Comparison of ENCODE assay signal across 8 mouse cellular contexts in genomic region chr15:80705828-80706549, GRCm38 (mm10). TPM values are rescaled to one million over a fixed set of nuclear protein-coding genes. Genes with fewer than 3 reads are reported as not detected.
DNase-seq lines count a peak whose midpoint lies in the region; ATAC-seq and TF ChIP-seq lines count a peak whose summit lies in the region.

No protein-coding gene starts in this region.

- TF ChIP-seq CTCF in kidney, adult 2 months (conservative IDR thresholded peaks at IDR 0.05; ENCODE audit: insufficient read depth, insufficient read length, low read depth, low read length), result peak; percentile 92

- ATAC-seq in embryonic facial prominence, embryonic 11.5 days (replicated peaks; ENCODE audit: insufficient number of reproducible peaks, low FRiP score, low TSS enrichment, low read depth), result no peak
- ATAC-seq in limb, embryonic 15.5 days (ENCODE audit: insufficient number of reproducible peaks, low FRiP score, low TSS enrichment, low read depth), result no peak
- no peak for ATAC-seq in stomach, embryonic 15.5 days (ENCODE audit: insufficient read depth, low FRiP score, low read depth)

- no peaks in the 10 kb centered on the region for H3K36me3 ChIP-seq in embryonic facial prominence, embryonic 11.5 days (replicated peaks; ENCODE audit: control insufficient read depth, insufficient read depth, low read depth, low read length)
- H3K36me3 ChIP-seq in kidney, adult 2 months (ENCODE audit: control insufficient read depth, insufficient read depth, low read length), result no peaks in the 10 kb centered on the region
- H3K36me3 ChIP-seq in limb, embryonic 15.5 days, result no peaks in the 10 kb centered on the region
- H3K36me3 ChIP-seq in stomach, embryonic 15.5 days, result no peaks in the 10 kb centered on the region

- H3K4me3 ChIP-seq in embryonic facial prominence, embryonic 11.5 days (ENCODE audit: low read depth, low read length), result peak overlapping the region; percentile 22; the same call in 1 of the 2 replicates
- peak overlapping the region; percentile 39 for H3K4me3 ChIP-seq in kidney, adult 2 months (ENCODE audit: insufficient read depth, low read depth, low read length)
- peak overlapping the region; percentile 27 for H3K4me3 ChIP-seq in limb, embryonic 15.5 days
- H3K4me3 ChIP-seq in stomach, embryonic 15.5 days (replicated peaks), result peak overlapping the region; percentile 31

- H3K9ac ChIP-seq in embryonic facial prominence, embryonic 11.5 days (replicated peaks; ENCODE audit: low read length), result peak overlapping the region; percentile 44
- H3K9ac ChIP-seq in limb, embryonic 15.5 days, result no peak overlapping the region
- H3K9ac ChIP-seq in stomach, embryonic 15.5 days, result no peak overlapping the region

- TF ChIP-seq POLR2A in kidney, adult 2 months (IDR thresholded peaks at IDR 0.05; ENCODE audit: low read depth, low read length), result no peak

- no peaks in the 10 kb centered on the region for H3K4me1 ChIP-seq in embryonic facial prominence, embryonic 11.5 days (ENCODE audit: control insufficient read depth, insufficient read depth, low read length)
- peaks cover 22% of the 10 kb centered on the region for H3K4me1 ChIP-seq in kidney, adult 2 months (ENCODE audit: control insufficient read depth, insufficient read depth, low read length)
- H3K4me1 ChIP-seq in limb, embryonic 15.5 days, result peaks cover 36% of the 10 kb centered on the region
- peaks cover 19% of the 10 kb centered on the region for H3K4me1 ChIP-seq in stomach, embryonic 15.5 days

- peak overlapping the region; percentile 41 for H3K4me2 ChIP-seq in embryonic facial prominence, embryonic 11.5 days (ENCODE audit: low read depth, low read length)
- H3K4me2 ChIP-seq in limb, embryonic 15.5 days, result peak overlapping the region; percentile 50
- peak overlapping the region; percentile 66 for H3K4me2 ChIP-seq in stomach, embryonic 15.5 days

- H3K27me3 ChIP-seq in embryonic facial prominence, embryonic 11.5 days (ENCODE audit: control insufficient read depth, insufficient read depth, low read length), result no peaks in the 10 kb centered on the region
- H3K27me3 ChIP-seq in kidney, adult 2 months (replicated peaks; ENCODE audit: control insufficient read depth, insufficient read depth, low read length), result no peaks in the 10 kb centered on the region
- no peaks in the 10 kb centered on the region for H3K27me3 ChIP-seq in limb, embryonic 15.5 days
- H3K27me3 ChIP-seq in stomach, embryonic 15.5 days (replicated peaks), result no peaks in the 10 kb centered on the region

- 31% methylated on average over 18 of the region's 18 CpGs for WGBS in embryonic facial prominence, embryonic 11.5 days
- 24% methylated on average over 18 of the region's 18 CpGs for WGBS in kidney, adult 2 months
- 27% methylated on average over 18 of the region's 18 CpGs for WGBS in limb, embryonic 15.5 days
- WGBS in stomach, embryonic 15.5 days, result 26% methylated on average over 18 of the region's 18 CpGs

- no peaks in the 10 kb centered on the region for H3K9me3 ChIP-seq in embryonic facial prominence, embryonic 11.5 days (replicated peaks; ENCODE audit: control insufficient read depth, low read length)
- no peaks in the 10 kb centered on the region for H3K9me3 ChIP-seq in limb, embryonic 15.5 days
- no peaks in the 10 kb centered on the region for H3K9me3 ChIP-seq in stomach, embryonic 15.5 days

- H3K27ac ChIP-seq in embryonic facial prominence, embryonic 11.5 days (replicated peaks; ENCODE audit: low read depth, low read length), result no peak overlapping the region
- H3K27ac ChIP-seq in kidney, adult 2 months (ENCODE audit: insufficient read depth, low read depth, low read length), result peak overlapping the region; percentile 19; the same call in 1 of the 2 replicates
- H3K27ac ChIP-seq in limb, embryonic 15.5 days, result peak overlapping the region; percentile 83
- H3K27ac ChIP-seq in stomach, embryonic 15.5 days, result peak overlapping the region; percentile 91

- peak; percentile 47 to 78 for DNase-seq in urinary bladder, adult 18-20 months (ENCODE audit: low spot score in 2 of 2)
- no peak for DNase-seq in urinary bladder, postnatal 10 days (ENCODE audit: low spot score)
- DNase-seq in embryonic facial prominence, embryonic 11.5 days (ENCODE audit: low spot score), result peak; percentile 93
- peak; percentile 73 to 92 for DNase-seq in heart, adult 18-20 months
- DNase-seq in kidney, adult 2 months, result peak; percentile 91
- peak; percentile 84 for DNase-seq in neural tube, embryonic 10.5 days (ENCODE audit: extremely low spot score, low spot score)

RNA-seq across cellular contexts. Expression of gene Tnrc6b, which starts 5.1 kb away (rescaled TPM):
- 11.5 and 11.8 TPM in 2 replicates for polyA plus RNA-seq in embryonic facial prominence, embryonic 11.5 days (2014; fragmentation: Nextera tagmentation; extraction: Ambion mirVana)
- 10 to 100 TPM; 42.3 to 48.8 TPM for total RNA-seq in heart, adult 18-20 months (2021)
- polyA plus RNA-seq in kidney, adult 2 months (2012; rRNA removed), result 12.1 and 14.2 TPM in 2 replicates
- polyA plus RNA-seq in limb, embryonic 15.5 days (2015; fragmentation: Nextera tagmentation; extraction: Ambion mirVana), result 24.1 and 25.7 TPM in 2 replicates
- 27.4 and 28.5 TPM in 2 replicates for polyA plus RNA-seq in stomach, embryonic 15.5 days (2015; fragmentation: Nextera tagmentation; extraction: Ambion mirVana)

RNA-seq across cellular contexts. Expression of gene Fam83f, which starts 34.3 kb away (rescaled TPM):
- 1.3 and 1.8 TPM in 2 replicates for polyA plus RNA-seq in embryonic facial prominence, embryonic 11.5 days (2014; fragmentation: Nextera tagmentation; extraction: Ambion mirVana)
- total RNA-seq in heart, adult 18-20 months (2021), result under 1 TPM in 1 of 2 experiments, not detected in 1; 0.18 TPM
- 2.8 and 3.1 TPM in 2 replicates for polyA plus RNA-seq in kidney, adult 2 months (2012; rRNA removed)
- polyA plus RNA-seq in limb, embryonic 15.5 days (2015; fragmentation: Nextera tagmentation; extraction: Ambion mirVana), result 6.0 and 6.6 TPM in 2 replicates
- polyA plus RNA-seq in stomach, embryonic 15.5 days (2015; fragmentation: Nextera tagmentation; extraction: Ambion mirVana), result 18.7 and 20.7 TPM in 2 replicates
